Mouse (Mus musculus): ENCODE measurements at regions not wholly inside any gene's neighbourhood (a gene's known extent, or its start where the extent isn't known, plus 50 kb on each side); places are given as distances from the start of the nearest gene placed in this dataset.

GRCm38 (mm10) chr8:126666327-126667085 lies 72.7 kb upstream of the Irf2bp2 start:
- no peak for TF ChIP-seq CTCF (IDR thresholded peaks at IDR 0.05)
- DNase-seq, result peak; percentile 99
- intact Hi-C loops (cut with DNase I), result loop anchor here (1.0 to 5.0 kb wide), 5 partner anchors 70 to 256 kb away; no protein-coding TSS in a partner anchor
- Histone ChIP-seq H3K27ac (peak overlapping the region; percentile 97), H3K4me3 (peak overlapping the region; percentile 51)

- Histone ChIP-seq H3K4me3 (peak overlapping the region; percentile 51), H3K27ac (peak overlapping the region; percentile 97)
- DNase-seq, result peak; percentile 79
- no peak for TF ChIP-seq CTCF (IDR thresholded peaks at IDR 0.05)
- intact Hi-C loops (cut with DNase I), result loop anchor here (1.0 to 5.0 kb wide), 4 partner anchors 69 to 257 kb away; no protein-coding TSS in a partner anchor
These were observed 71.9 kb upstream of the Irf2bp2 start for GRCm38 (mm10) chr8:126665581-126666241.

- TF ChIP-seq CTCF (IDR thresholded peaks at IDR 0.05), result no peak
- no peak overlapping the region for H3K4me3 ChIP-seq
- intact Hi-C loops (cut with DNase I), result loop anchor here (5.0 kb wide), 3 partner anchors 48 to 257 kb away; no protein-coding TSS in a partner anchor
- DNase-seq, result no peak
- peak overlapping the region; percentile 97 for H3K27ac ChIP-seq
These were observed 71.1 kb upstream of the Irf2bp2 start for GRCm38 (mm10) chr8:126664891-126665290.

GRCm38 (mm10) chr8:126662797-126663784 lies 69.3 kb upstream of the Irf2bp2 start:
- no peak for TF ChIP-seq CTCF (IDR thresholded peaks at IDR 0.05)
- Histone ChIP-seq H3K27ac (peak overlapping the region; percentile 97), H3K4me3 (no peak overlapping the region)
- intact Hi-C loops (cut with DNase I), result loop anchor here (5.0 kb wide), 1 partner anchor 46 kb away; no protein-coding TSS in a partner anchor
- peak; percentile 46 for DNase-seq

- Histone ChIP-seq H3K27ac (peak overlapping the region; percentile 97), H3K4me3 (no peak overlapping the region)
- intact Hi-C loops (cut with DNase I), result loop anchor here (5.0 kb wide), 1 partner anchor 45 kb away; no protein-coding TSS in a partner anchor
These were observed 68.4 kb upstream of the Irf2bp2 start for GRCm38 (mm10) chr8:126662151-126662550.

GRCm38 (mm10) chr8:126661511-126662142 lies 67.8 kb upstream of the Irf2bp2 start:
- peak; percentile 57 for DNase-seq
- Histone ChIP-seq H3K4me3 (no peak overlapping the region), H3K27ac (peak overlapping the region; percentile 97)
- no peak for TF ChIP-seq CTCF (IDR thresholded peaks at IDR 0.05)
- intact Hi-C loops (cut with DNase I), result loop anchor here (5.0 kb wide), 1 partner anchor 44 kb away; no protein-coding TSS in a partner anchor

More at GRCm38 (mm10) chr8:126662151-126662550, 68.4 kb upstream of the Irf2bp2 start:
- no peak for DNase-seq
- no peak for TF ChIP-seq CTCF (IDR thresholded peaks at IDR 0.05)

GRCm38 (mm10) chr8:126660658-126661316 lies 67.0 kb upstream of the Irf2bp2 start:
- intact Hi-C loops (cut with DNase I), result loop anchor here (5.0 kb wide), 1 partner anchor 43 kb away; no protein-coding TSS in a partner anchor
- DNase-seq, result no peak
- peak overlapping the region; percentile 38 for H3K4me3 ChIP-seq

GRCm38 (mm10) chr8:126659691-126660657 lies 66.2 kb upstream of the Irf2bp2 start:
- DNase-seq, result no peak
- intact Hi-C loops (cut with DNase I), result loop anchor here (5.0 kb wide), 1 partner anchor 43 kb away; no protein-coding TSS in a partner anchor
- Histone ChIP-seq H3K4me3 (peak overlapping the region; percentile 38), H3K27ac (peak overlapping the region; percentile 97)
- TF ChIP-seq CTCF (IDR thresholded peaks at IDR 0.05), result no peak

More at GRCm38 (mm10) chr8:126660658-126661316, 67.0 kb upstream of the Irf2bp2 start:
- TF ChIP-seq CTCF (IDR thresholded peaks at IDR 0.05), result no peak
- H3K27ac ChIP-seq, result peak overlapping the region; percentile 97

- DNase-seq, result no peak
- intact Hi-C loops (cut with DNase I), result no loop called here
- TF ChIP-seq CTCF (IDR thresholded peaks at IDR 0.05), result no peak
- 0 out of 2 replicates have a peak overlapping the region, but pooled peaks have one; percentile 20 for H3K27ac ChIP-seq
- H3K4me3 ChIP-seq, result no peak overlapping the region
These were observed 63.8 kb upstream of the Irf2bp2 start for GRCm38 (mm10) chr8:126657546-126657945.

Measured in gastrocnemius, adult 2 months (tissue).